Mouse (Mus musculus) kidney, embryonic 15.5 days (tissue): ENCODE results near the gene Susd4. TPM values are rescaled to one million over a fixed set of nuclear protein-coding genes. Genes with fewer than 3 reads are reported as not detected.

Experiments used
- ATAC-seq: fragments of 200-750 bp; cut with Nextera tagmentation; replicated peaks from 2 replicates; pipeline ENCODE4 v1.8.0; 2017; ENCODE audit warnings: moderate TSS enrichment; ENCODE audit not compliant: low FRiP score
- H3K27ac ChIP-seq: fragments of 300-500 bp; sonication (generic); 2 replicates; pipeline ENCODE4 v1.5.1; 2015; ENCODE audit warnings: mild to moderate bottlenecking, inconsistent platforms
- H3K27me3 ChIP-seq: fragments of 300-500 bp; sonication (generic); 2 replicates; pipeline ENCODE4 v1.6.1; 2015; ENCODE audit warnings: inconsistent platforms
- H3K36me3 ChIP-seq: fragments of 300-500 bp; sonication (generic); 2 replicates; pipeline ENCODE4 v1.6.1; 2015; ENCODE audit warnings: inconsistent platforms
- H3K4me1 ChIP-seq: fragments of 300-500 bp; sonication (generic); 2 replicates; pipeline ENCODE4 v1.6.1; 2015; ENCODE audit warnings: inconsistent platforms
- H3K4me2 ChIP-seq: fragments of 300-500 bp; sonication (generic); 2 replicates; pipeline ENCODE4 v1.6.1; 2015; ENCODE audit warnings: moderate library complexity, mild to moderate bottlenecking, inconsistent platforms
- H3K4me3 ChIP-seq: fragments of 300-500 bp; sonication (generic); replicated peaks from 2 replicates; pipeline ENCODE4 v1.5.1; 2015; ENCODE audit warnings: mild to moderate bottlenecking, inconsistent platforms
- H3K9ac ChIP-seq: fragments of 300-500 bp; sonication (generic); 2 replicates; pipeline ENCODE4 v1.6.1; 2015; ENCODE audit warnings: mild to moderate bottlenecking, inconsistent platforms
- H3K9me3 ChIP-seq: fragments of 300-500 bp; sonication (generic); replicated peaks from 2 replicates; pipeline ENCODE4 v1.6.1; 2016; ENCODE audit warnings: inconsistent platforms
- WGBS: fragments of 180-500 bp; shearing (Covaris S2); methylation state at CpG from one replicate; pipeline ENCODE4 v1.1.7; 2015; ENCODE audit warnings: mixed read lengths; 5-methylcytosine and 5-hydroxymethylcytosine counted together
- polyA plus RNA-seq: library from polyadenylated mRNA; unstranded; fragments of >200 nt; fragmentation: Nextera tagmentation; extraction: Ambion mirVana; gene quantifications from 2 replicates; pipeline ENCODE4 v1.2.1, GENCODE M21; 2015

The Susd4 gene
- polyA plus RNA-seq, 1 experiment from 2014 or later = 20.0 TPM

DNA sequence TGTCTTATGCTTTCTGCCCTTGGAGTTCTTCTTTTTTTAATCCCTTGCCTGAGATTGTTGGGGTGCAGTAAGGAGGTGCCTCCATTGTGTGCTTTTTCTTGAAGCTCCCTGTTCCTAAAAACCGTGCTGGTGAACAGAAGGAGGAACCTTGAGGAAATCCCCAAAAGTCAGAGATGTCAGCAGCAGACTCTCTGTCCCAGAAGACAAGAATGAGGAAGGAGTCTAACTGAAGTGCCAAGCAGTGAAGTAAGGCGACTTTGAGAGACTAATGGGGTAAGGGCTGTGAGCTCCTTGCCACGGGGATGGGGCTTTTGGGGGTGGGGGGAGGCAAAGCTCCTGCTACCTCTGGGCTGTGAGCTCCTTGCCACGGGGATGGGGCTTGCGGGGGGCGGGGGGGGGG, 171.8 kb downstream of the Susd4 start:
- Histone ChIP-seq H3K4me3 (no peak overlapping the region), H3K27me3 (no peaks in the 10 kb centered on the region), H3K36me3 (no peaks in the 10 kb centered on the region), H3K9me3 (no peaks in the 10 kb centered on the region), H3K4me1 (no peaks in the 10 kb centered on the region), H3K9ac (no peak overlapping the region), H3K27ac (no peak overlapping the region), H3K4me2 (no peak overlapping the region)
- ATAC-seq = no peak
- WGBS = 46% methylated on average over 6 of the region's 6 CpGs

DNA sequence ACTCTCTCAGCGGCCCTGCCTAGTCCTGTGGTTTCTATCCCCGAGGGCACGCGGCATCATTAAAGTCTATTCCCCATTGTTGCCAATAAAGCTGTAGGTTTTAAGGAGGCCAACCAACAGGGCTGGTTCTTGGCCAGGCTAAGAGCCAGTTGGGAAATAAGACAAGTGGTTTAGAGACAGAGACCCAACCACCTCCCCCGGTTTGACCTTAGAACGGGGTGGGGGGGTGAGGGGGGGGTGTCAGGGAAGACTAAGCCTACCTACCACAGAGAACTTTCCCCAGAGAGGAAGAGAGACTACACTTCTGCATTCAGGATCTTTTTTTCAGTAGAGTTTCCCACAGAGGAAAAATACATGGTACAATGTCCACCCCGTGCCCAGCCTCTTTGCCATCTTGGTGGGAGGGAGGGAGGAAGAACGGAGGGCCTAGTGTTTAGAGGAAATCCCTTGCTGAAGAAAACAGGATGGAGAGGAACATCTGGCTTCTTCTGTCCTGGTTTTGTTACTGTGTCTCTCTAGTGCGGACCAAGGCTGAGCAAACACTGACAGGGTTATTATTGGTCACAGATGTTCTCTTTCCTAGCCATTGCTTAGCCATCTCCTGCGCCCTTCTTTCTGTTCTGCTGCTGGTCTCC, 173.9 kb downstream of the Susd4 start:
- Histone ChIP-seq H3K36me3 (no peaks in the 10 kb centered on the region), H3K4me3 (no peak overlapping the region), H3K27ac (no peak overlapping the region), H3K9ac (no peak overlapping the region), H3K27me3 (no peaks in the 10 kb centered on the region), H3K9me3 (no peaks in the 10 kb centered on the region), H3K4me1 (no peaks in the 10 kb centered on the region), H3K4me2 (no peak overlapping the region)
- ATAC-seq = no peak
- WGBS = 53% methylated on average over 10 of the region's 10 CpGs

- no peaks in the 10 kb centered on the region for H3K4me1 ChIP-seq
- H3K27ac ChIP-seq = no peak overlapping the region
- no peak overlapping the region for H3K4me3 ChIP-seq
- no peaks in the 10 kb centered on the region for H3K9me3 ChIP-seq
- no peak overlapping the region for H3K4me2 ChIP-seq
- H3K9ac ChIP-seq = no peak overlapping the region
- WGBS = 78% methylated on average over 2 of the region's 2 CpGs
- H3K36me3 ChIP-seq = no peaks in the 10 kb centered on the region
- no peaks in the 10 kb centered on the region for H3K27me3 ChIP-seq
- no peak for ATAC-seq
These were observed 178.3 kb downstream of the Susd4 start for GRCm38 (mm10) chr1:182941921-182942320.

DNA sequence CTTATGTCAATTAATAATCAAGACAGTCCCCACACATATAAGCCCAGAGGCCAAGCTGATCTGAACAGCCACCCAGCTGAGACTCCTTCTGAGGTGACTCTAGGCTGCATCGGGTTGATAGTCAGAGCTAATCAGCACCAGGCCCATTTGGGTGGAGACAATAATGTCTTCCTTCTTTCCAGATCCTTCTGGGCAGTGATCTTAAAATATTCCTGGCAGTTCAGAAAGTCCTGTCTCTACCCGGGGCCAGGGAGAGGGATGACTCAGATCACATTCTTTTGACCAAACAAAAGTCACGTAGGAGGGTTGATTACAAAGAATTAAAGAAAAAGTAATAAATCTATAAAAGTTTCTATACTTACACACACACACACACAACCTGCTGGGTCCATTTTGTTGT, 180.3 kb downstream of the Susd4 start:
- H3K36me3 ChIP-seq = no peaks in the 10 kb centered on the region
- H3K27me3 ChIP-seq = no peaks in the 10 kb centered on the region
- no peak overlapping the region for H3K4me2 ChIP-seq
- ATAC-seq = no peak
- no peaks in the 10 kb centered on the region for H3K4me1 ChIP-seq
- H3K27ac ChIP-seq = no peak overlapping the region
- no peak overlapping the region for H3K9ac ChIP-seq
- H3K4me3 ChIP-seq = no peak overlapping the region
- no peaks in the 10 kb centered on the region for H3K9me3 ChIP-seq
- 78% methylated on average over 3 of the region's 3 CpGs for WGBS

DNA sequence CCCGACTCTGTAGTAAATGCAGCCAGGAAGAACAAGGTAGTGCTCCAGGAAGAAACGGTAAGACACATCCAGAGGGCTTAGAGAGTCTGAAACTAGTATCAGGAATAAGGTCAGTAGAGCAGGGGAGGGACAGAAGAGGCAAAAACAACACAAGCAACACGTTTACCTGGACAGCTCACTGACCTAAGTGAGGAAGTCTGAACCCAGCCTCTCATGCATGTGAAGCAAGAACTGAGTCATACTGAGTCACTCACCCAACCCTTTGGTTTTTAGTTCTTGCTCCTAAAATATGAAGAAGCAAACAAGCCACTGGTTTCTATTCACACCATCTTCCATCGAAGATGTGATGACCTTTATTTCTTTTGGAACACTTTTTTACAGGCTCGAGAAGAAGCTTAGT, 181.0 kb downstream of the Susd4 start:
- ATAC-seq = no peak
- Histone ChIP-seq H3K9ac (no peak overlapping the region), H3K36me3 (no peaks in the 10 kb centered on the region), H3K9me3 (no peaks in the 10 kb centered on the region), H3K4me2 (no peak overlapping the region), H3K4me1 (no peaks in the 10 kb centered on the region), H3K27me3 (no peaks in the 10 kb centered on the region), H3K4me3 (no peak overlapping the region), H3K27ac (no peak overlapping the region)
- 76% methylated on average over 5 of the region's 5 CpGs for WGBS

- H3K27me3 ChIP-seq = no peaks in the 10 kb centered on the region
- no peaks in the 10 kb centered on the region for H3K4me1 ChIP-seq
- no peaks in the 10 kb centered on the region for H3K9me3 ChIP-seq
- no peak overlapping the region for H3K9ac ChIP-seq
- H3K4me3 ChIP-seq = no peak overlapping the region
- ATAC-seq = no peak
- H3K27ac ChIP-seq = no peak overlapping the region
- no peaks in the 10 kb centered on the region for H3K36me3 ChIP-seq
- no peak overlapping the region for H3K4me2 ChIP-seq
- WGBS = 77% methylated on average over 6 of the region's 6 CpGs
These were observed 181.9 kb downstream of the Susd4 start for GRCm38 (mm10) chr1:182945561-182945960.

Other genes with a start within 250 kb of the Susd4 start
- 119 and 126 TPM in 2 replicates for gene Capn2, start 246.3 kb upstream of the Susd4 start, polyA plus RNA-seq
- gene Capn8, start 198.9 kb upstream of the Susd4 start, polyA plus RNA-seq = 0.19 TPM in 1 of 2 replicates, not detected in the other
- gene Ccdc185, start 14.7 kb upstream of the Susd4 start, polyA plus RNA-seq = not detected in 2 replicates
- gene Tlr5, start 190.9 kb downstream of the Susd4 start, polyA plus RNA-seq = 1.2 and 1.3 TPM in 2 replicates